Mouse (Mus musculus) G1E (cell line): ENCODE data around the gene Dpp7. TPM values are rescaled to one million over a fixed set of nuclear protein-coding genes. Genes with fewer than 3 reads are reported as not detected.

Experiments used
- ATAC-seq: 2 replicates; pipeline ENCODE4 v1.8.0; 2016; ENCODE audit warnings: mild to moderate bottlenecking; ENCODE audit not compliant: insufficient number of reproducible peaks, poor library complexity, low FRiP score, severe bottlenecking; ENCODE audit errors: extremely low read depth
- DNase-seq: peaks from one replicate; pipeline ENCODE4 v3.0.0; 2012; ENCODE audit warnings: low spot score
- H3K27me3 ChIP-seq: 2 replicates; pipeline ENCODE4 v1.6.1; 2012; ENCODE audit warnings: mild to moderate bottlenecking, low read length, inconsistent platforms; ENCODE audit not compliant: insufficient read depth
- H3K36me3 ChIP-seq: replicated peaks from 2 replicates; pipeline ENCODE3; 2012; ENCODE audit warnings: mild to moderate bottlenecking, inconsistent platforms
- H3K4me1 ChIP-seq: 2 replicates; pipeline ENCODE4 v1.6.1; 2012; ENCODE audit warnings: low read depth, low read length, inconsistent platforms, mixed read lengths; ENCODE audit not compliant: insufficient read depth
- H3K4me3 ChIP-seq: 2 replicates; pipeline ENCODE4 v1.5.1; 2012; ENCODE audit warnings: low read depth, mild to moderate bottlenecking, inconsistent platforms, low read length, moderate library complexity, mixed read lengths
- H3K9me3 ChIP-seq: replicated peaks from 2 replicates; pipeline ENCODE4 v1.6.1; 2012; ENCODE audit warnings: inconsistent platforms
- CTCF ChIP-seq: IDR thresholded peaks from 2 replicates; pipeline ENCODE4 v1.5.1; 2012; ENCODE audit warnings: low read depth, low read length, inconsistent platforms, mixed read lengths
- GATA1 ChIP-seq: IDR thresholded peaks from 2 replicates; pipeline ENCODE4 v1.6.1; 2012; ENCODE audit warnings: borderline replicate concordance, low read length, inconsistent platforms, mixed read lengths
- GATA2 ChIP-seq: IDR thresholded peaks from 2 replicates; pipeline ENCODE4 v1.6.1; 2012; ENCODE audit warnings: low read depth, low read length, inconsistent platforms, borderline replicate concordance
- POLR2AphosphoS5 ChIP-seq: IDR thresholded peaks from 2 replicates; pipeline ENCODE4 v1.6.1; 2012; ENCODE audit warnings: low read depth, low read length, inconsistent platforms; ENCODE audit not compliant: insufficient replicate concordance
- TAL1 ChIP-seq: conservative IDR thresholded peaks from 2 replicates; pipeline ENCODE4 v1.6.1; 2012; ENCODE audit warnings: low read depth, low read length, inconsistent platforms, mixed read lengths
- polyA plus RNA-seq: library from polyadenylated mRNA; stranded (reverse); fragments of >175 nt; gene quantifications from 2 replicates; pipeline ENCODE4 v1.2.3, GENCODE M21; 2012
- total RNA-seq, 2 experiments: library from RNA; stranded (forward) in 1 of 2; stranded (reverse) in 1 of 2; fragments of 200-1000 nt in 1 of 2; fragments of >200 nt in 1 of 2; fragmentation: Nextera tagmentation in 1 of 2; gene quantifications; 2 replicates each; pipeline ENCODE4 v1.2.3; 2014 to 2017

Dpp7 gene
- total and polyA plus RNA-seq, 3 experiments: 7.7 to 71.4 (median 8.6) TPM

DNA sequence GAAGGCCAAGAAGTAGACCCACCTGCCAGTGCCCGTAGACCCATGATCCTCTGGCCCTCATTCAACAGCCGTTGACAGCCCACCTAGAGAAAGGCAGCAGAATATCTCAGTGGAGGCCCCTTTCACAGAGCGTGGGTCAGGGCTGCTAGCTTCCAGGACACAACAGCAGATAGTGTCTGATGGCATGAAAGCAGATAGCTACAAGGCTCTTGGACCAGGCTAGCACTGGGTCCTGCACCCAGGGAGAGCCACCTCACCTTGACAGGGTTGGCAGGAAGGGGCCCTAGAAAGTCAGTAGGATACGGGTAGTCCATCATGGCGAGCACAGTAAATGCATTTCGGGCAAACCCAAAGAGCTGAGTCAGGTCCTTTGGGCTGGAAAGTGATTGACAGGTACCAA, 1.9 kb downstream of the Dpp7 start:
- DNase-seq (no peak), ATAC-seq (no peak)
- Histone ChIP-seq H3K36me3 (peaks cover 69% of the 10 kb centered on the region), H3K4me3 (no peak overlapping the region; the same call in 1 of the 2 replicates), H3K9me3 (no peaks in the 10 kb centered on the region), H3K4me1 (peaks cover 50% of the 10 kb centered on the region), H3K27me3 (no peaks in the 10 kb centered on the region)
- TF ChIP-seq POLR2AphosphoS5 (no peak), GATA2 (no peak)

DNA sequence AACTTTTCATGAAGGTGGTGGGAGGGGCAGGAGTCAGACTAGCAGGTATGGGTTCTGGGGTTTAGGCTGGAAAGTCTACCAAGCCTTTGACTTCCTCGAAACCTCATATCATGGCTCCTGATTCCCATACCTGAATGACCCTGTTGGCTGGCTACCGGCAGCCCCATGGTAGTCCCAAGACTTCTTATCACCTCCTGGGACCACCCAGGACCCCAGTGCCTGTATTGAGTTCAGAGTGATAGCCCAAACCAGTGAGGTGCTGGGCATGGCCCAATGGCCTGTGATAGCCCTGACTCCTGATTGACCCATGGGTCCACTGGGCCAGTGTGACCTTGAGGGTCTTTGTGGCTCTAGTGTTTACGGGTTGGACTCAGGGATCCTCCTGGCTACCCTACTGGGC, 5.5 kb downstream of the Dpp7 start:
- H3K9me3 ChIP-seq: no peaks in the 10 kb centered on the region
- DNase-seq (no peak), ATAC-seq (no peak)
- H3K27me3 ChIP-seq: no peaks in the 10 kb centered on the region
- H3K4me3 ChIP-seq: no peak overlapping the region
- peaks cover 34% of the 10 kb centered on the region for H3K4me1 ChIP-seq
- H3K36me3 ChIP-seq: peaks cover 97% of the 10 kb centered on the region
- TF ChIP-seq GATA1 (no peak), GATA2 (no peak), CTCF (no peak), TAL1 (no peak), POLR2AphosphoS5 (no peak)

DNA sequence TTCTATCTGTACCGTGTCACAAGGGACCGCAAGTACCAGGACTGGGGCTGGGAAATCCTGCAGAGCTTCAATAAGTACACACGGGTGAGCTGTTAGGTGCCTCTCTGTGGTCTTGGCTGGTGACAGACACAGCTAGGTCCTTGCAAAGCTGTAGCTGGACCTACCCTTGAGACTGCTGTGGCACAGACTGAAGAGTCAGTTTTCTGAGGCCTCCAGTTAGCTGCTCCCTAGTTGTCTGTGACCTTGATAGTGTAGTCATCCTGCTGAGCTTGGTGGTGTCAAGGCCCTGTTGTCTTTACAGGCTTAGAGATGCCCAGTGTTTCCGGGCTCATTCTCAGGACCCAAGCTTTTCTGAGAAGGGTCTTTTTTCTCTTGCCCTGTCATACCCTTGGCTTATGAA, 6.7 kb downstream of the Dpp7 start:
- Histone ChIP-seq H3K27me3 (no peaks in the 10 kb centered on the region), H3K4me1 (peaks cover 22% of the 10 kb centered on the region), H3K4me3 (no peak overlapping the region), H3K9me3 (no peaks in the 10 kb centered on the region), H3K36me3 (peaks cover 98% of the 10 kb centered on the region)
- ATAC-seq (no peak), DNase-seq (no peak)
- TF ChIP-seq CTCF: no peak
- TF ChIP-seq GATA2: no peak
- no peak for TF ChIP-seq POLR2AphosphoS5
- TF ChIP-seq TAL1: no peak
- TF ChIP-seq GATA1: no peak

DNA sequence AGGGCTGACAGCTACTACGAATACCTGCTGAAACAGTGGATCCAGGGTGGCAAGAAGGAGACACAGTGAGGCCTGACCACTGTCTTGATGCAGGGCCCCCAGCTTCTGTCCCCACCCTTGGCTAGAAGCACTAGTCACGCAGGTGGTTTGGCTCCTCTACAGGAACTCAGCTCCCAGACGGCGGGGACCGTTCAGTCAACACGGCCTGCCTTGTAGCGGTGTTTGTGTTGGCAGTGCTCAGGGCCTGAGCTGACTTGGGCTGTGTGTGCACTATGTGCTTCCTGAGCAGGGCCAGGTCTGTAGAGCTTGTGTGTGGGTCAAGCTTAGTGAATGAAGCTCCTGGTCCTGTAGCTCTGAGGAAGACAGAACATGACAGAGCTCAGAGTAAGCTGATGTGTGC, 8.0 kb downstream of the Dpp7 start:
- H3K36me3 ChIP-seq: peaks cover 98% of the 10 kb centered on the region
- ATAC-seq: no peak
- H3K4me3 ChIP-seq: no peak overlapping the region
- no peak for TF ChIP-seq GATA1
- TF ChIP-seq TAL1: no peak
- TF ChIP-seq CTCF: no peak
- TF ChIP-seq GATA2: no peak
- no peak for TF ChIP-seq POLR2AphosphoS5
- H3K4me1 ChIP-seq: peaks cover 9% of the 10 kb centered on the region; the same call in 1 of the 2 replicates
- H3K9me3 ChIP-seq: no peaks in the 10 kb centered on the region
- no peaks in the 10 kb centered on the region for H3K27me3 ChIP-seq
- DNase-seq: no peak

DNA sequence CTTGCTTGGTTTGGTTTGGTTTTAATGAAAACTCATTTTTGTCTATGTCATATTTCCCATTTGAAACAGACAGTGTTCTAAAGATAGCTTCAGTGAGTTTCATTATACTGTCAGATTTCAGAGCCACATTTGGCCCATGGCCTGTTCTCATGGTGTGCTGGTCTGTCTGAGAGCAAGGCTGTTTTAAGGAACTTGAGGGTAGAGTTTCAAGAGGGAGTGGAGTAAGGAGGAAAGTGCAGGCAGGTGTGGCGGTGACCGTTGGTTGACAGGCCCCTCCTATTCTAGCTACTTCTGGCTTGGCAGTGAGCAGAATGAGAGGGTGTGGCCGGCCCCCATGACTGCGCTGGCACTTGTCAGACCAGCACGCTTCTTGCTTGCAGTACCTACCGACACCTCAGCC, 17.9 kb downstream of the Dpp7 start:
- H3K4me3 ChIP-seq: no peak overlapping the region
- H3K9me3 ChIP-seq: no peaks in the 10 kb centered on the region
- peaks cover 93% of the 10 kb centered on the region for H3K36me3 ChIP-seq
- no peak for TF ChIP-seq CTCF
- H3K27me3 ChIP-seq: no peaks in the 10 kb centered on the region
- DNase-seq (no peak), ATAC-seq (no peak)
- H3K4me1 ChIP-seq: peaks cover 27% of the 10 kb centered on the region

DNA sequence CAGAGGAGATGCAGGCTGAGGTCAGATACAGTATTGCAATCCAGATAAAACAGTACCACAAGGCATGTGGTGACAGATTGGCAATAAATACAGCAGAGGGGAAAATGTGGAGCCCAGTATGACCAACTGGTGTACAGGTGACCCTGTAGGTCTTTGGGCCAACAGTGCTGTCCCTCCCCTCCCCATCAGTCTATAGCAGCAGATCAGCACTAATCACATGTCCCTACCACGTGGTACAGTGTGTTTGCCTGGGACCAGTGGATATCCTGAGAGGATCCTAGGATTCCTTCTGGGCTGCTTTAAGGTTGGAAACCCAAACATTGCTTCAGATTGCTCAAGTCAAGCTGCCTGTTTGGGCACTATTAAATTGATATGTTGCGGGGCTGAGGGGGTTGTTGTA, 22.6 kb downstream of the Dpp7 start:
- Histone ChIP-seq H3K27me3 (no peaks in the 10 kb centered on the region), H3K36me3 (peaks cover 52% of the 10 kb centered on the region), H3K4me3 (peak overlapping the region; percentile 97), H3K9me3 (no peaks in the 10 kb centered on the region), H3K4me1 (peaks cover 40% of the 10 kb centered on the region)
- TF ChIP-seq POLR2AphosphoS5 (no peak), GATA1 (no peak), CTCF (no peak), TAL1 (no peak), GATA2 (no peak)
- ATAC-seq: no peak
- DNase-seq: no peak

DNA sequence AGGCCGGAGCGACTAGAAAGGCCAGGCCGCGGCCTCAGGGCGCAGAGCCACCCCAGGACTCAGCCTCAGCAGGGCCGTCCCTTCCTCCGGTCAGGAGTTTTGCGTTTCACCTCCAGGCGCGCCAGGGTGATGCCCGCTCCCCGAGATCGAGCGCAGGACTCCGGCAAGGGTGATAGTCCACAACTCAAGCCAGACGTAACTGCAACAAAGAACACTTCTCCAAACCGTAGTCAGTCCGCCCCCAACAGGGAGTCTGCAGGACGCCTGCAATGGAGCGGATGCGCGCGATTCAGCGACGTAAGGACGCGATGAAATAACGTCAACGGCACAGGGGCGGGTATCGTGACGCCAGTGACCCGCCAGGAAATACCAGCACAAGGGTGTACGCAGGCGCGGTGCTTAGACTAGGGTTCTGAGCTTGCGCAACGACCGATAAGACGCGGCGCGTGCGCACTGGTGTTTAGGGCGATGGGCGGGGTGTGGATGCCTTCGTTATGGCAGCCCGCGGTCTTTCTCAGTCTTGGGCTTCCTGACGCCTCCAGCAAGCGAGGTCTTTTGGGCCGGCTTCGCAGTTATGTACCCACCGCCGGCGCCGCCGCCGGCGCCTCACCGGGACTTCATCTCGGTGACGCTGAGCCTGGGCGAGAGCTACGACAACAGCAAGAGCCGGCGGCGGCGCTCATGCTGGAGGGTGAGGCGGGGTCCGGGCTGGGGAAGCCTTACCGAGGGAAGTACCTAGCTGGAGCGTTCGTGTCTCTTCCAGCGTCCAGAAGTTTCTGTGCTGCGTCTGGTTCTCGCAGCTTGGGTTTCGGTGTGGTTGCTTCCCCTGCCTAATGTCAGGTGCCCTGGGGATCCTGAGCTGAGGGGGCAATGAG, 23.6 kb downstream of the Dpp7 start, which contains the start of gene Man1b1:
TSS of gene Man1b1 (plus strand) at position 53 of the 875 bp plus-strand sequence.
- DNase-seq (peak; percentile 96), ATAC-seq (peak; percentile 97)
- Histone ChIP-seq H3K4me1 (peaks cover 40% of the 10 kb centered on the region), H3K27me3 (no peaks in the 10 kb centered on the region), H3K4me3 (peak within 1 kb of the TSS; percentile 97), H3K36me3 (peaks cover 41% of the 10 kb centered on the region), H3K9me3 (no peaks in the 10 kb centered on the region)
- TF ChIP-seq CTCF: no peak
- no peak for TF ChIP-seq GATA1
- no peak for TF ChIP-seq POLR2AphosphoS5
